Comparison of ENCODE assay signal across 19 mouse cellular contexts in genomic region chr2:20145368-20145767, GRCm38 (mm10).
DNase-seq lines count a peak whose midpoint lies in the region; ATAC-seq lines count a peak whose summit lies in the region.
"Had no signal": no experiment of that assay in that cellular context is flagged by ENCODE, and none has a peak within 500 bp of the region (broad histone marks: within the 10 kb centered on the region; RNA-seq: fewer than 3 reads in every experiment).

No protein-coding gene starts in this region.

- no peak overlapping the region for H3K27ac ChIP-seq in hindbrain, embryonic 16.5 days (ENCODE audit: low read depth, low read length)
- no peak overlapping the region for H3K27ac ChIP-seq in hindbrain, embryonic 11.5 days (ENCODE audit: low read depth, low read length)
- H3K27ac ChIP-seq in limb, embryonic 15.5 days: no peak overlapping the region
- H3K27ac ChIP-seq in limb, embryonic 10.5 days: no peak overlapping the region
- H3K27ac ChIP-seq: hindbrain, embryonic 14.5 days; midbrain, embryonic 10.5 days; stomach, embryonic 15.5 days had no signal

- no peak for DNase-seq in hindbrain, embryonic 11.5 days (ENCODE audit: low spot score)
- no peak for DNase-seq in limb, embryonic 10.5 days (ENCODE audit: low spot score)
- DNase-seq in frontal cortex, postnatal 10 days (ENCODE audit: low spot score in 2 of 2): peak; percentile 6
- DNase-seq in left cerebral cortex, adult 18-20 months (ENCODE audit: low spot score in 2 of 2): peak; percentile 12 to 37
- DNase-seq in spleen, adult 18-20 months: no peak
- no peak for DNase-seq in heart, adult 9 months (ENCODE audit: low spot score in 2 of 2)
- DNase-seq: adrenal gland, adult 8-10 months; cerebellum, adult 9-10 months; heart, adult 18-20 months; liver; lung, adult 18-20 months; lung, postnatal 36 days; thymus, postnatal 25 days had no signal

- no peak overlapping the region for H3K4me3 ChIP-seq in hindbrain, embryonic 16.5 days (ENCODE audit: low read length)
- no peak overlapping the region for H3K4me3 ChIP-seq in hindbrain, embryonic 11.5 days (ENCODE audit: low read depth, low read length)
- no peak overlapping the region for H3K4me3 ChIP-seq in limb, embryonic 15.5 days
- H3K4me3 ChIP-seq in limb, embryonic 10.5 days: no peak overlapping the region
- H3K4me3 ChIP-seq: midbrain, embryonic 10.5 days; stomach, embryonic 15.5 days had no signal

- H3K4me1 ChIP-seq in hindbrain, embryonic 16.5 days (ENCODE audit: control insufficient read depth, insufficient read depth, low read depth, low read length): no peaks in the 10 kb centered on the region
- H3K4me1 ChIP-seq in hindbrain, embryonic 11.5 days (replicated peaks; ENCODE audit: control insufficient read depth, insufficient read depth, low read length): no peaks in the 10 kb centered on the region
- H3K4me1 ChIP-seq in limb, embryonic 15.5 days: no peaks in the 10 kb centered on the region
- no peaks in the 10 kb centered on the region for H3K4me1 ChIP-seq in limb, embryonic 10.5 days
- H3K4me1 ChIP-seq: midbrain, embryonic 10.5 days; stomach, embryonic 15.5 days had no signal

- no peak overlapping the region for H3K4me2 ChIP-seq in hindbrain, embryonic 16.5 days (ENCODE audit: low read length)
- no peak overlapping the region for H3K4me2 ChIP-seq in hindbrain, embryonic 11.5 days (replicated peaks; ENCODE audit: low read depth, low read length)
- H3K4me2 ChIP-seq in limb, embryonic 15.5 days: no peak overlapping the region
- H3K4me2 ChIP-seq: hindbrain, embryonic 14.5 days; stomach, embryonic 15.5 days had no signal

- H3K9me3 ChIP-seq in hindbrain, embryonic 16.5 days (ENCODE audit: control insufficient read depth, low read length): no peaks in the 10 kb centered on the region
- H3K9me3 ChIP-seq in hindbrain, embryonic 11.5 days (ENCODE audit: control insufficient read depth, low read length): no peaks in the 10 kb centered on the region
- H3K9me3 ChIP-seq in limb, embryonic 15.5 days: no peaks in the 10 kb centered on the region
- no peaks in the 10 kb centered on the region for H3K9me3 ChIP-seq in limb, embryonic 10.5 days (replicated peaks)
- H3K9me3 ChIP-seq: midbrain, embryonic 10.5 days; stomach, embryonic 15.5 days had no signal

- WGBS in hindbrain, embryonic 16.5 days: 72% methylated on average over 4 of the region's 4 CpGs
- WGBS in hindbrain, embryonic 11.5 days: 81% methylated on average over 4 of the region's 4 CpGs
- 59% methylated on average over 4 of the region's 4 CpGs for WGBS in limb, embryonic 15.5 days
- 79% methylated on average over 4 of the region's 4 CpGs for WGBS in limb, embryonic 10.5 days

- no peak overlapping the region for H3K9ac ChIP-seq in hindbrain, embryonic 16.5 days (ENCODE audit: low read depth, low read length)
- H3K9ac ChIP-seq in hindbrain, embryonic 11.5 days (ENCODE audit: low read depth, low read length): no peak overlapping the region
- no peak overlapping the region for H3K9ac ChIP-seq in limb, embryonic 15.5 days
- H3K9ac ChIP-seq: hindbrain, embryonic 14.5 days; stomach, embryonic 15.5 days had no signal

- no peaks in the 10 kb centered on the region for H3K27me3 ChIP-seq in hindbrain, embryonic 16.5 days (replicated peaks; ENCODE audit: control insufficient read depth, insufficient read depth, low read length)
- no peaks in the 10 kb centered on the region for H3K27me3 ChIP-seq in hindbrain, embryonic 11.5 days (ENCODE audit: control insufficient read depth, insufficient read depth, low read length)
- H3K27me3 ChIP-seq in limb, embryonic 15.5 days: no peaks in the 10 kb centered on the region
- no peaks in the 10 kb centered on the region for H3K27me3 ChIP-seq in limb, embryonic 10.5 days (ENCODE audit: low read depth, poor library complexity, severe bottlenecking)
- H3K27me3 ChIP-seq: stomach, embryonic 15.5 days had no signal

- peak; percentile 27; the same call in 1 of the 2 replicates for ATAC-seq in hindbrain, embryonic 16.5 days
- ATAC-seq in hindbrain, embryonic 11.5 days (ENCODE audit: low FRiP score): no peak
- ATAC-seq in limb, embryonic 15.5 days (ENCODE audit: insufficient number of reproducible peaks, low FRiP score, low TSS enrichment, low read depth): 0 out of 2 replicates have a peak, but pooled peaks have one; percentile 30
- ATAC-seq: CD4-positive, CD25-positive, alpha-beta regulatory T cell, adult 4 months had no signal

- no peaks in the 10 kb centered on the region for H3K36me3 ChIP-seq in hindbrain, embryonic 16.5 days (ENCODE audit: control insufficient read depth, insufficient read depth, low read length)
- no peaks in the 10 kb centered on the region for H3K36me3 ChIP-seq in hindbrain, embryonic 11.5 days (ENCODE audit: control insufficient read depth, insufficient read depth, low read length)
- no peaks in the 10 kb centered on the region for H3K36me3 ChIP-seq in limb, embryonic 15.5 days
- H3K36me3 ChIP-seq in limb, embryonic 10.5 days: no peaks in the 10 kb centered on the region
- H3K36me3 ChIP-seq: midbrain, embryonic 10.5 days; stomach, embryonic 15.5 days had no signal

Comparison
In these comparisons a context has a peak if more than half of its experiments do, and no peak if none do; other contexts are left out.
1. DNase-seq: peak in frontal cortex, postnatal 10 days (2 of 2) and left cerebral cortex, adult 18-20 months (2 of 2); none in hindbrain, embryonic 11.5 days (single experiment), limb, embryonic 10.5 days (single experiment), spleen, adult 18-20 months (0 of 2) and heart, adult 9 months (0 of 2).